Mouse (Mus musculus) splenic B cell, adult 2 months (primary cell): Measurements from ENCODE around the gene Abcg5.
A peak's percentile ranks its signal among the peaks of the same experiment; 100 is the strongest.

Source experiments
- DNase-seq: peaks from one replicate; pipeline ENCODE4 v3.0.0-alpha.2; 2011; ENCODE audit warnings: low read depth, low spot score
- H3K27me3 ChIP-seq: 2 replicates; pipeline ENCODE4 v1.6.1; 2012; ENCODE audit warnings: mild to moderate bottlenecking, low read length, moderate library complexity, mixed read lengths; ENCODE audit not compliant: control insufficient read depth, poor library complexity, insufficient read depth, severe bottlenecking
- H3K36me3 ChIP-seq: 2 replicates; pipeline ENCODE4 v1.6.1; 2012; ENCODE audit warnings: mild to moderate bottlenecking, low read length, moderate library complexity, mixed read lengths; ENCODE audit not compliant: control insufficient read depth, poor library complexity, insufficient read depth, severe bottlenecking

Gene Abcg5

DNA sequence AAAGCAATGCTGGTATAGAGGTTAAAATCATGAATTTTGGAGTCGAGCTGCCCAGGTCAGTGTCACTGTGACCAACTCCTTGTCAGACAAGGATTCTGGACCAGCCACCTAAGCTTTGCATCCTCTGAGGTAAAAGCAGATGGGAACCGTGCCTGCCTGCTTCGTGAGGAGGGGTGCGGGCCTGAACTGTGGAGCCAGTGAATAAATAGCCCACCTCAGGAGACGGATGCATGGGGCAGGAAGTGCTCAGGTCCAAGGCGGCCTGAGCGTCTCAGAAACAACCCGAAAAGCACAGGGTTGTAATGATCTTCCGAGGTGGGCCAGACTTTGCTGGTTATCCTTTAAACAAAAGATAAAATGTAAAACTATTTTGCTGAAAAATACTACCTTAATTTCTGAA is 37.7 kb downstream of the Abcg5 start:
- Histone ChIP-seq H3K36me3 (no peaks in the 10 kb centered on the region), H3K27me3 (no peaks in the 10 kb centered on the region)
- DNase-seq: no peak

GRCm38 (mm10) chr17:84644292-84645050 is 38.3 kb downstream of the Abcg5 start:
- DNase-seq: no peak
- Histone ChIP-seq H3K36me3 (no peaks in the 10 kb centered on the region), H3K27me3 (no peaks in the 10 kb centered on the region)

- H3K36me3 ChIP-seq: no peaks in the 10 kb centered on the region
- no peak for DNase-seq
- H3K27me3 ChIP-seq: no peaks in the 10 kb centered on the region
Observed at GRCm38 (mm10) chr17:84642324-84642723, 40.5 kb downstream of the Abcg5 start.

DNA sequence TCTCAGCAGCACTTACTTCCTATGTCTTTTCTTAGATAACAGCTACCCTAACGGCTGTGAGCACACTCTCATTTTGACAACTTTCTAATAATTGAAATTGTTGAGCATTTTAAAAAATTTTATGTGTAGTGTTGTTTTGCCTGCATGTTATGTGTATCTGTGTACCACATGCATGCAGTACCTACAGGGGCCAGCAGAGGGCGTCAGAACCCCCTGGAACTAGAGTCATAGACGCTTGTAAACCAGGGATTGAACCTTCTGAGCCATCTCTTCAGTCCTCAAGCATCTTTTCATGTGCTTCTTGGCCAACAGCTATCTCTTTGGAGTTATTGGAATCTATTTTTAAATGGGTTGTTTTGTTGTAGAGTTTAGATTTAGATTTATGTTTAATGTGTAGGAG is 40.9 kb downstream of the Abcg5 start:
- DNase-seq: peak; percentile 43
- no peaks in the 10 kb centered on the region for H3K36me3 ChIP-seq
- no peaks in the 10 kb centered on the region for H3K27me3 ChIP-seq

DNA sequence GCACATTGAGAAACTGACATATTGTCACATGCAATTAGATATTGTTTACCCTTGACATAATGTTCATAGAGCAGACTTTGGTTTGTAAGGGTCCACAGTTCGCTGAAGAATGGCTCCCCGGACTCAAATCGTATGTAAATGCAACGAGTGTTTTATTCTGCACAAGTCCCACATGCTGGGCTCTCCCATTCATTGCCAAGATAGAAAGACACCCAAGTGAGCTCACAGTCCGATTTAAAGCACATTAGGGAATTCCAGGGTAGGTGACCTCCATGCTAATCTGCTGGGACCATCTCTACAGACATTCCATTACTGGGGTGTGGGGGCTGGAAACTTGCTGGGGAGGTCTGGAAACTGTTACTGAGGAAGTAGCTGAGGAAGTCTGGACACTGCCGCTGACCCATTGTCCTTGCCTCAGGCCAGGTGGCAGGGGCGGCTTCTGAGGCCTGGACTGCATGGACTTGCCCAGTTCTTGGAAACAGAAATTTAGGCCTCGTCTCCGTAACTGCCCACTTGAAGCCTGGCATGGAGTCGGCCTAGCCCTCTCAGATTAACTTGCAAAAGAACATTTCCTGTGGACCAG is 42.9 kb downstream of the Abcg5 start:
- H3K27me3 ChIP-seq: no peaks in the 10 kb centered on the region

DNA sequence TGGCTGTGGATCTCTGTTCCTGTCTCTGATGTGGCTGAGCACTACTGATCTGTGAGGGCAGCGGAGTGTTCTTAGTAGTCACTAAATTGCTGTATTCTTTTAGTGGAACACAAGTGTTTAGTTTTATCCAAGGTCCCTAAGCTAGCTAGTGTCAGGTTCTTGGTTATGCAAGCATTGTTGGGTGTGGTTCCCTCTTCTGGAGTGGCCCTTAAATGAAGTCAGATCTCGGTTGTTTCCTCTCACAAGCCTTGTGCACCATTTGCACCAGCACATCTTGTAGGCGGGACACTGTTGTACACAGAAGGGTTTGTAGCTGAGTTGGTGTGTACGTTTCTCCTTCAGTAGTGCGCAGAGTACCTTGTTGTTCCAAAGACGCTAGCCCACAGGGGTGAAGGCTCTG is 44.8 kb downstream of the Abcg5 start:
- H3K36me3 ChIP-seq: no peaks in the 10 kb centered on the region
- DNase-seq: no peak

More for the DNA sequence above, 42.9 kb downstream of the Abcg5 start:
- no peaks in the 10 kb centered on the region for H3K36me3 ChIP-seq
- DNase-seq: no peak

GRCm38 (mm10) chr17:84636328-84636727 is 46.5 kb downstream of the Abcg5 start:
- H3K27me3 ChIP-seq: no peaks in the 10 kb centered on the region
- no peak for DNase-seq
- H3K36me3 ChIP-seq: no peaks in the 10 kb centered on the region

More for the DNA sequence above, 44.8 kb downstream of the Abcg5 start:
- no peaks in the 10 kb centered on the region for H3K27me3 ChIP-seq

DNA sequence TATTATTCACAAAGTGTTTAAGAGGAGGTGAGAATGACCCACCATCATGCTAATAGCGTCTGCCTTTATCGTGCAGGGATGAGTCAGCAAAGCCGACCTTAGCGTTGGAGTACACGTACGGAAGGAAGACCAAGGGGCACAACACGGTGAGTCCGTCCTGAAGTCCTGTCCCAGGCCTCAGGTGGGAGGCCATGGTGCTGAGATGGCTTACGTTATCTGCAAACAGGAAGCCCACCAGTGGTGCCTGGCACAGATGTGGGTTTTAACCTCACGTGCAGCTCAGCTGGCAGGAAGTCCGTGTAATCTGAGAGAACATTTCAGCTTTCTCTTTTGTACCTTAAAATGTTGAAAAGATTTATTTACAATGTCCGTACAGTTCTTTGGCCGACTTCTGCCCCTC is 49.4 kb downstream of the Abcg5 start:
- no peaks in the 10 kb centered on the region for H3K36me3 ChIP-seq
- peak; percentile 71 for DNase-seq

GRCm38 (mm10) chr17:84631836-84632235 is 51.0 kb downstream of the Abcg5 start:
- Histone ChIP-seq H3K27me3 (no peaks in the 10 kb centered on the region), H3K36me3 (no peaks in the 10 kb centered on the region)
- DNase-seq: no peak

More for the DNA sequence above, 49.4 kb downstream of the Abcg5 start:
- H3K27me3 ChIP-seq: no peaks in the 10 kb centered on the region

GRCm38 (mm10) chr17:84628611-84629010 is 54.2 kb downstream of the Abcg5 start:
- Histone ChIP-seq H3K27me3 (no peaks in the 10 kb centered on the region), H3K36me3 (no peaks in the 10 kb centered on the region)
- no peak for DNase-seq

- no peaks in the 10 kb centered on the region for H3K36me3 ChIP-seq
- no peak for DNase-seq
- no peaks in the 10 kb centered on the region for H3K27me3 ChIP-seq
Observed at GRCm38 (mm10) chr17:84627721-84628120, 55.1 kb downstream of the Abcg5 start.

GRCm38 (mm10) chr17:84626857-84627305 is 55.9 kb downstream of the Abcg5 start:
- Histone ChIP-seq H3K36me3 (no peaks in the 10 kb centered on the region), H3K27me3 (no peaks in the 10 kb centered on the region)
- peak; percentile 27 for DNase-seq

- H3K36me3 ChIP-seq: no peaks in the 10 kb centered on the region
- DNase-seq: peak; percentile 94
- H3K27me3 ChIP-seq: no peaks in the 10 kb centered on the region
Observed at GRCm38 (mm10) chr17:84626276-84626856, 56.4 kb downstream of the Abcg5 start, which contains the start of gene Dync2li1. Dync2li1 (plus strand) TSS chr17:84626496.

GRCm38 (mm10) chr17:84622873-84623272 is 59.9 kb downstream of the Abcg5 start:
- no peaks in the 10 kb centered on the region for H3K27me3 ChIP-seq
- no peak for DNase-seq

GRCm38 (mm10) chr17:84622028-84622427 is 60.8 kb downstream of the Abcg5 start:
- DNase-seq: no peak
- Histone ChIP-seq H3K36me3 (no peaks in the 10 kb centered on the region), H3K27me3 (no peaks in the 10 kb centered on the region)

More at GRCm38 (mm10) chr17:84622873-84623272, 59.9 kb downstream of the Abcg5 start:
- H3K36me3 ChIP-seq: no peaks in the 10 kb centered on the region
